Mouse (Mus musculus) hindbrain, postnatal 0 days (tissue): Measurements from ENCODE around the gene Cfap73. TPM values are rescaled to one million over a fixed set of nuclear protein-coding genes. Genes with fewer than 3 reads are reported as not detected.

ENCODE experiments used
- ATAC-seq: fragments of 200-750 bp; cut with Nextera tagmentation; 2 replicates; pipeline ENCODE4 v1.8.0; 2017; ENCODE audit warnings: mild to moderate bottlenecking, moderate TSS enrichment, moderate library complexity
- DNase-seq: peaks from one replicate; pipeline ENCODE4 v3.0.0-alpha.2; 2015; ENCODE audit warnings: low spot score
- H3K27ac ChIP-seq: fragments of 300-500 bp; sonication (generic); 2 replicates; pipeline ENCODE4 v1.5.1; 2014; ENCODE audit warnings: mild to moderate bottlenecking
- H3K27me3 ChIP-seq: fragments of 300-500 bp; sonication (generic); 2 replicates; pipeline ENCODE4 v1.6.1; 2014; ENCODE audit warnings: low read length, mixed read lengths; ENCODE audit not compliant: insufficient read depth
- H3K36me3 ChIP-seq: fragments of 300-500 bp; sonication (generic); 2 replicates; pipeline ENCODE4 v1.6.1; 2014; ENCODE audit warnings: low read length, mixed read lengths; ENCODE audit not compliant: insufficient read depth
- H3K4me1 ChIP-seq: fragments of 300-500 bp; sonication (generic); 2 replicates; pipeline ENCODE4 v1.6.1; 2014; ENCODE audit warnings: antibody characterized with exemption, low read length, mixed read lengths; ENCODE audit not compliant: insufficient read depth
- H3K4me2 ChIP-seq: fragments of 300-500 bp; sonication (generic); 2 replicates; pipeline ENCODE4 v1.6.1; 2014; ENCODE audit warnings: low read depth, mild to moderate bottlenecking, low read length, moderate library complexity, mixed read lengths
- H3K4me3 ChIP-seq: fragments of 300-500 bp; sonication (generic); 2 replicates; pipeline ENCODE4 v1.5.1; 2014; ENCODE audit warnings: low read length
- H3K9ac ChIP-seq: fragments of 300-500 bp; sonication (generic); replicated peaks from 2 replicates; pipeline ENCODE4 v1.6.1; 2014; ENCODE audit warnings: mild to moderate bottlenecking, low read length, moderate library complexity, mixed read lengths
- H3K9me3 ChIP-seq: fragments of 300-500 bp; sonication (generic); 2 replicates; pipeline ENCODE4 v1.6.1; 2016; ENCODE audit warnings: low read length, mixed read lengths
- CTCF ChIP-seq: IDR thresholded peaks from 2 replicates; pipeline ENCODE4 v1.5.1; 2016; ENCODE audit warnings: antibody characterized with exemption, control low read depth, low read depth
- WGBS: fragments of 180-500 bp; shearing (Covaris S2); extraction: QIAGEN DNeasy Blood & Tissue Kit; methylation state at CpG from one replicate; pipeline ENCODE4 v1.1.7; 2014; 5-methylcytosine and 5-hydroxymethylcytosine counted together
- polyA plus RNA-seq: library from polyadenylated mRNA; unstranded; fragments of >200 nt; fragmentation: Nextera tagmentation; extraction: Ambion mirVana; gene quantifications from 2 replicates; pipeline ENCODE4 v1.2.1, GENCODE M21; 2015
- total RNA-seq: library from RNA; depleted of rRNA; stranded (reverse); fragments of >200 nt; gene quantifications from 2 replicates; pipeline ENCODE4 v1.2.3, GENCODE M21; 2014

Gene Cfap73
- total and polyA plus RNA-seq, 2 experiments from 2014 or later = 0.21 to 0.26 TPM

DNA sequence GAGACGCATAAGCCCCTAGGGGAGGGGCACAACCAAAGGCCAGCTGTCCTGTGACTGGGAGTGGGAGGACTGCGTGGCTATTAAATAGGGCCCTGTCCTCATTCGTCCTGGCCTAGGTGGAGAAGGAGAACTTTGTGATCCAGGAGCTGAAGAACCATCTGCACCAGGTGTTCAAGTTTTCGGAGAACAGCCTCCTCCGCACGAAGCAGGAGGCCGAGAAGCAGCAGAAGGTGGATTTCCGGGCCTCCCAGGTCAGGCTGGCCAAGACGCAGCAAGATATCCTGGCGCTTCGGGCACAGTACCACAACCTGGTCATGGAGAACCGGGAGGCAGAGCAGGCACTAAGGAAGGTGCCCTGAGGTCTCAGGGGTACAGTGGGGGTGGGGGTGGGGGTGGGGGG is 31.8 kb downstream of the Cfap73 start:
- TF ChIP-seq CTCF = no peak
- no peaks in the 10 kb centered on the region for H3K36me3 ChIP-seq
- H3K4me2 ChIP-seq = no peak overlapping the region
- 89% methylated on average over 12 of the region's 12 CpGs for WGBS
- no peak overlapping the region for H3K9ac ChIP-seq
- no peak overlapping the region for H3K4me3 ChIP-seq
- H3K27ac ChIP-seq = no peak overlapping the region
- no peaks in the 10 kb centered on the region for H3K27me3 ChIP-seq
- no peaks in the 10 kb centered on the region for H3K9me3 ChIP-seq
- peaks cover 9% of the 10 kb centered on the region; the same call in 1 of the 2 replicates for H3K4me1 ChIP-seq
- DNase-seq (no peak), ATAC-seq (no peak)

DNA sequence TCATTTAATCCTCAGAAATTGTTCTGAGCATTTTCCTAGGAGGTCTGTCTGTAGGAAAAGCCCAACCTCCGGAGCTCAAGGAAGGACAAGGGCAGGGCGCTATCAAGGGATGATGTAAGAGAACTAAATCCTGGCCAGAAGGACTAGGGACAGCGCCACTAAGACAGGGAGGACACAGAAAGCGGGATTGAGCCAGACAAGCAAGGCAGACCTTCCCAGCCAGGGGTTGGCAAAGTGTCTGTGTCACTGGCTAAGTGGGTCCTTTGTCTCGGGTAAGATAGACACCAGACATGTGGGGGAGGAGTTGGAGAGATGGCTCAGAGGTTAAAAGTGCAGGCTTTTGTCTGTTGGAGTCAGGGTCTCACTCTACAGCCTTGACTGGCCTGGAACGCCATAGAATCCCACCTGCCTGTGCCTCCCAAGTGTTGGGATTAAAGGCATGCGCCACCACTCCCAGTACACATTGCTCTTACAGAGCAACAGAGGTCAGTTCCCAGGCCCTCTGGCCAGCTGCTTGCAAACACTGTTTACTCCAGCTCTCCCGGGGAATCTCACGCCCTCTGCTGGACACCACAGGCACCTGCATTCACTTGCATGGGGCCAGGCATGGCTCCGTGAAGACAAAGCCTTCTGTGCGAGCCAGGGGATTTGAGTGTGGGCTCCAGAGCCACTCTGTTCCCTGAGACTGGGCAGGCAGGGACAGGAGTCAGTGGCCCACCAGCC is 32.9 kb downstream of the Cfap73 start:
- H3K9me3 ChIP-seq = no peaks in the 10 kb centered on the region
- H3K36me3 ChIP-seq = no peaks in the 10 kb centered on the region
- peak; percentile 25; the same call in 1 of the 2 replicates for ATAC-seq
- no peak overlapping the region for H3K27ac ChIP-seq
- H3K4me2 ChIP-seq = no peak overlapping the region
- DNase-seq = peak; percentile 68
- peaks cover 9% of the 10 kb centered on the region; the same call in 1 of the 2 replicates for H3K4me1 ChIP-seq
- H3K27me3 ChIP-seq = no peaks in the 10 kb centered on the region
- 47% methylated on average over 11 of the region's 11 CpGs for WGBS
- H3K4me3 ChIP-seq = no peak overlapping the region
- peak; percentile 74 for TF ChIP-seq CTCF
- H3K9ac ChIP-seq = no peak overlapping the region

DNA sequence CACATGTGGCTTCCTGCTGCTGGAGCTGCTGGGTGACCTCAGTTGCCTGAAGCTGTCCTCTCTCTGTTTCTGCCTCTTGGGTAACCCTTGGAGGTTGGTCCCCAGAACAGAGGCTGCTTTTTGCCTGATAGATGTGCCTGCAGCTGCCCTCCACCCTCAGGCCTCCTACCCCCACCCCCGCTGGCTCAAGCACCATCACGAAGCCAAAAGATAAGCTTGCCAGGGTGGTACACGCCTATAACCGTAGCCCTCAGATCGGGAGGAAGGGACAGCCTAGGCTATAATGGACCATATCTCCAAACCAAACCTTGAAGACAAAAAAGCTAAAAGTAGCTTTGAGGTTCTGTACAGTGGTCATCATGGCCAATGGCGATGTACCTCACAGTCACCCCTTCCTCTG is 34.4 kb downstream of the Cfap73 start:
- Histone ChIP-seq H3K9me3 (no peaks in the 10 kb centered on the region), H3K4me1 (peaks cover 4% of the 10 kb centered on the region; the same call in 1 of the 2 replicates), H3K4me2 (no peak overlapping the region), H3K9ac (no peak overlapping the region), H3K36me3 (no peaks in the 10 kb centered on the region), H3K4me3 (no peak overlapping the region), H3K27me3 (no peaks in the 10 kb centered on the region), H3K27ac (no peak overlapping the region)
- ATAC-seq = no peak
- WGBS = 97% methylated on average over 6 of the region's 6 CpGs
- TF ChIP-seq CTCF = no peak
- no peak for DNase-seq

DNA sequence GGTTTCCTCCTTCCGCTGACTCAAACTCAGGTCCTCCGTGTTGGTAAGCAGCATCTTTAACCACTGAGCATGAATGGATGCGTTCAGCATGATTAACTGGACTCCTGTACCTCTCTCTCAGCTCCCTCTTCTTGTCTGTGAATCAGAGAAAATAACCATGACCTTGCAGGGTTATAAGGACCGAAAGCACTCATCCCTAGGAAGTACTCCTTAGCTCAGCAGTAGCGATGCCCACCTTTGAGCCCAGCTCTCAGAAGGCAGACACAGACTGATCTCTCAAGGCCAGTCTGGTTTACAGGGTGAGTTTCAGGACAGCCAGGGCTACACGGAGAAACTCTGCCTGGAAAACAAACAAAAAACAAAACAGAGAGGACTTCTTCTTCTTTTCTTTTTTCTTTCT is 39.5 kb downstream of the Cfap73 start:
- DNase-seq = no peak
- Histone ChIP-seq H3K9ac (no peak overlapping the region), H3K4me2 (no peak overlapping the region), H3K27me3 (no peaks in the 10 kb centered on the region), H3K27ac (no peak overlapping the region), H3K4me3 (no peak overlapping the region), H3K4me1 (no peaks in the 10 kb centered on the region), H3K9me3 (no peaks in the 10 kb centered on the region), H3K36me3 (no peaks in the 10 kb centered on the region)
- no peak for ATAC-seq
- no peak for TF ChIP-seq CTCF
- WGBS = 86% methylated on average over 6 of the region's 6 CpGs

DNA sequence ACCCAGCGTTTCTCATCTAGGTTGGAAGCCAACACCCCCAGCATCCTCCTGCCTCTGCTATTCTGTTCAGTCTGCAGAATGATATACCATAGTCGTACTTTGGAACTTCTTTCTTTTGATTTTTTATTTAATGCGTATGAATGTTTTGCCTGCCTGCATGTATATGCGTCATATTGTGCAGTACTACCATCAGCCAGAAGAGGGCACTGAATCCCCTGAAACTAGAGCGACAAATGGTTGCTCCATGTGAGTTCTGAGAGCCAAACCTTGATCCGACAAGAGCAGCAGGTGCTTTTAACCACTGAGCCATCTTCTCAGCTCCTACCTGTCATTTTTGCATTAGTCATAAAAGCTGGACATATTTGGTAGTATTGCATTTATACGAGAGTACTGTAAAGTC is 41.9 kb downstream of the Cfap73 start:
- Histone ChIP-seq H3K4me3 (no peak overlapping the region), H3K27me3 (no peaks in the 10 kb centered on the region), H3K36me3 (no peaks in the 10 kb centered on the region), H3K4me2 (no peak overlapping the region), H3K9me3 (no peaks in the 10 kb centered on the region), H3K9ac (no peak overlapping the region), H3K27ac (no peak overlapping the region), H3K4me1 (peaks cover 11% of the 10 kb centered on the region)
- WGBS = 69% methylated on average over 7 of the region's 7 CpGs
- no peak for DNase-seq
- peak; percentile 62 for TF ChIP-seq CTCF
- no peak for ATAC-seq

DNA sequence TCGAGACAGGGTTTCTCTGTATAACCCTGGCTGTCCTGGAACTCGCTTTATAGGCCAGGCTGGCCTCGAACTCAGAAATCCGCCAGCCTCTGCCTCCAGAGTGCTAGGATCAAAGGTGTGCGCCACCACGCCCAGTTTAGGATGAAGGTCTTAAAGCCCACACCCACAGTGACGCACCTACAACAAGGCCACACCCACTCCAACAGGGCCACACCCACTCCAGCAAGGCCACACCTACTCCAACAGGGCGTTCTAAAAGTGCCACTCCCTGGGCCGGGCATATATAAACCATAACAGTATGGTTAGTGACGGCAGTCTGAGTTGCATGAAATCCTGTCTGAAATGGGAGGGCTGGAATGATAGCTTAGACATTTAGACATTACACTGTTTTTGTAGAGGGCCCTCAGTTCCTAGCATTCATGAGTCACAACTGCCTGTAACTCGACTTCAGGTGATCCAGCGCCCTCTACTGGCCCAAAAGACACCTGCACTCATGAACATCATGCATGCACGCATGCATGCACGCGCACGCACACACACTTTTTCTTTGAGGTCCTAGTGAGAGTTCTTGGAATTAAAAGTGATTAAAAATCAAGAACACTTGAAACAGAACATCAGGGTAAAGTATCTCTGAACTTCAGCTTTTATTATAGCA is 43.6 kb downstream of the Cfap73 start:
- H3K27me3 ChIP-seq = no peaks in the 10 kb centered on the region
- no peak overlapping the region for H3K9ac ChIP-seq
- no peak overlapping the region for H3K4me3 ChIP-seq
- no peaks in the 10 kb centered on the region for H3K9me3 ChIP-seq
- H3K36me3 ChIP-seq = no peaks in the 10 kb centered on the region
- TF ChIP-seq CTCF = peak; percentile 62
- DNase-seq (no peak), ATAC-seq (no peak)
- H3K4me1 ChIP-seq = peaks cover 16% of the 10 kb centered on the region
- no peak overlapping the region for H3K4me2 ChIP-seq
- H3K27ac ChIP-seq = no peak overlapping the region
- 73% methylated on average over 16 of the region's 16 CpGs for WGBS
